Comparison of ENCODE assay signal across 9 mouse cellular contexts in genomic region chr16:90379897-90380296, GRCm38 (mm10). TPM values are rescaled to one million over a fixed set of nuclear protein-coding genes. Genes with fewer than 3 reads are reported as not detected.
A peak's percentile ranks its signal among the peaks of the same experiment; 100 is the strongest.
DNase-seq lines count a peak whose midpoint lies in the region; ATAC-seq and TF ChIP-seq lines count a peak whose summit lies in the region.
"Had no signal": no experiment of that assay in that cellular context is flagged by ENCODE, and none has a peak within 500 bp of the region (broad histone marks: within the 10 kb centered on the region; RNA-seq: fewer than 3 reads in every experiment).

No protein-coding gene starts in this region.

- H3K27me3 ChIP-seq in kidney, adult 2 months (replicated peaks; ENCODE audit: control insufficient read depth, insufficient read depth, low read length), result no peaks in the 10 kb centered on the region
- no peaks in the 10 kb centered on the region for H3K27me3 ChIP-seq in liver, adult 2 months (ENCODE audit: control insufficient read depth, insufficient read depth, low read length)
- H3K27me3 ChIP-seq in neural tube, embryonic 11.5 days (ENCODE audit: control insufficient read depth, insufficient read depth, low read length), result peaks cover 6% of the 10 kb centered on the region; the same call in 1 of the 2 replicates

- no peaks in the 10 kb centered on the region for H3K9me3 ChIP-seq in neural tube, embryonic 11.5 days (ENCODE audit: control insufficient read depth, low read length)
- H3K9me3 ChIP-seq: embryonic facial prominence, embryonic 12.5 days had no signal

- peak; percentile 68 for DNase-seq in 416B (ENCODE audit: low read depth)
- DNase-seq in adrenal gland, adult (ENCODE audit: inconsistent age in 2 of 2, low spot score in 1 of 2), result peak; percentile 74 to 91
- DNase-seq in gastrocnemius, postnatal 4 days (ENCODE audit: low spot score in 2 of 2), result peak; percentile 63 to 76
- DNase-seq in kidney, adult 2 months, result peak; percentile 80
- DNase-seq in liver, adult 2 months (ENCODE audit: extremely low read depth, low read depth, low spot score), result peak; percentile 38
- peak; percentile 81 for DNase-seq in neural tube, embryonic 11.5 days (ENCODE audit: low spot score)
- peak; percentile 90 for DNase-seq in testis, postnatal 10 days (ENCODE audit: low spot score)

- no peak overlapping the region for H3K9ac ChIP-seq in liver, adult 2 months (ENCODE audit: low read depth, low read length)
- H3K9ac ChIP-seq in neural tube, embryonic 11.5 days (ENCODE audit: low read length), result no peak overlapping the region
- H3K9ac ChIP-seq: embryonic facial prominence, embryonic 12.5 days had no signal

- peak; percentile 84 for TF ChIP-seq CTCF in kidney, adult 2 months (conservative IDR thresholded peaks at IDR 0.05; ENCODE audit: insufficient read depth, insufficient read length, low read depth, low read length)
- TF ChIP-seq CTCF in liver, adult 2 months (IDR thresholded peaks at IDR 0.05; ENCODE audit: low read depth, low read length), result peak; percentile 91

- no peak overlapping the region for H3K4me3 ChIP-seq in kidney, adult 2 months (ENCODE audit: insufficient read depth, low read depth, low read length)
- H3K4me3 ChIP-seq in liver, adult 2 months (ENCODE audit: insufficient read depth, low read depth, low read length), result no peak overlapping the region
- H3K4me3 ChIP-seq in neural tube, embryonic 11.5 days (ENCODE audit: low read depth, low read length), result no peak overlapping the region
- H3K4me3 ChIP-seq: embryonic facial prominence, embryonic 12.5 days had no signal

- no peak for TF ChIP-seq POLR2A in kidney, adult 2 months (IDR thresholded peaks at IDR 0.05; ENCODE audit: low read depth, low read length)
- TF ChIP-seq POLR2A in liver, adult 2 months (IDR thresholded peaks at IDR 0.05; ENCODE audit: extremely low read depth, insufficient read depth, low read length), result no peak

- H3K4me1 ChIP-seq in kidney, adult 2 months (ENCODE audit: control insufficient read depth, insufficient read depth, low read length), result peaks cover 9% of the 10 kb centered on the region
- peaks cover 10% of the 10 kb centered on the region for H3K4me1 ChIP-seq in liver, adult 2 months (ENCODE audit: control insufficient read depth, insufficient read depth, low read length)
- H3K4me1 ChIP-seq in neural tube, embryonic 11.5 days (ENCODE audit: control insufficient read depth, insufficient read depth, low read length), result 0 out of 2 replicates have a peak, but pooled peaks cover 1% of the 10 kb centered on the region

- H3K36me3 ChIP-seq in kidney, adult 2 months (ENCODE audit: control insufficient read depth, insufficient read depth, low read length), result no peaks in the 10 kb centered on the region
- no peaks in the 10 kb centered on the region for H3K36me3 ChIP-seq in liver, adult 2 months (ENCODE audit: control insufficient read depth, insufficient read depth, low read length)
- H3K36me3 ChIP-seq in neural tube, embryonic 11.5 days (ENCODE audit: control insufficient read depth, insufficient read depth, low read length), result no peaks in the 10 kb centered on the region
- H3K36me3 ChIP-seq: embryonic facial prominence, embryonic 12.5 days had no signal

- ATAC-seq in common myeloid progenitor, adult 5-6 weeks (replicated peaks; ENCODE audit: low read depth, poor library complexity, severe bottlenecking), result peak; percentile 83
- ATAC-seq in neural tube, embryonic 11.5 days (ENCODE audit: insufficient read depth, low FRiP score, low TSS enrichment), result peak; percentile 67; the same call in 1 of the 2 replicates

- 11% methylated on average over 11 of the region's 11 CpGs for WGBS in kidney, adult 2 months
- 15% methylated on average over 11 of the region's 11 CpGs for WGBS in liver, adult 2 months
- 17% methylated on average over 11 of the region's 11 CpGs for WGBS in neural tube, embryonic 11.5 days

- H3K4me2 ChIP-seq in neural tube, embryonic 11.5 days (ENCODE audit: low read depth), result no peak overlapping the region
- H3K4me2 ChIP-seq: embryonic facial prominence, embryonic 12.5 days had no signal

- H3K79me2 ChIP-seq in liver, adult 2 months (ENCODE audit: control insufficient read depth, insufficient read depth, low read length), result no peaks in the 10 kb centered on the region

- H3K27ac ChIP-seq in kidney, adult 2 months (ENCODE audit: insufficient read depth, low read depth, low read length), result no peak overlapping the region
- no peak overlapping the region for H3K27ac ChIP-seq in liver, adult 2 months (replicated peaks; ENCODE audit: insufficient read depth, low read depth, low read length)
- no peak overlapping the region for H3K27ac ChIP-seq in neural tube, embryonic 11.5 days (ENCODE audit: low read depth, low read length)
- H3K27ac ChIP-seq: embryonic facial prominence, embryonic 12.5 days had no signal

RNA-seq across cellular contexts. Expression of gene Hunk, which starts 5.9 kb away (rescaled TPM):
- not detected in 2 replicates for total RNA-seq in common myeloid progenitor, adult 5-6 weeks (2017)
- 1 to 10 TPM; 6.3 to 7.5 TPM for total RNA-seq in gastrocnemius, postnatal 4 days (2021)
- 2.1 and 2.3 TPM in 2 replicates for polyA plus RNA-seq in kidney, adult 2 months (2012; rRNA removed)
- total RNA-seq in liver, adult 2 months (2014; rRNA removed), result 0.74 and 2.0 TPM in 2 replicates
- polyA plus RNA-seq in liver, adult 2 months (2012; rRNA removed), result 0.36 and 0.50 TPM in 2 replicates
- polyA plus RNA-seq in neural tube, embryonic 11.5 days (2014; fragmentation: Nextera tagmentation; extraction: Ambion mirVana), result 9.8 and 10.1 TPM in 2 replicates

Comparison
In these comparisons a context has a peak if more than half of its experiments do, and no peak if none do; other contexts are left out.
1. DNase-seq: peak in every context shown above with its lines; median percentile 90 in testis, postnatal 10 days; 82 in adrenal gland, adult; 81 in neural tube, embryonic 11.5 days; 80 in kidney, adult 2 months; 70 in gastrocnemius, postnatal 4 days; 68 in 416B; 38 in liver, adult 2 months.